Mouse (Mus musculus) right cerebral cortex, adult 18-20 months (tissue): ENCODE measurements around the gene Inha.

Experiments
- DNase-seq: peaks from one replicate; pipeline ENCODE4 v3.0.0; 2022; ENCODE audit warnings: mixed read lengths

Inha gene

DNA sequence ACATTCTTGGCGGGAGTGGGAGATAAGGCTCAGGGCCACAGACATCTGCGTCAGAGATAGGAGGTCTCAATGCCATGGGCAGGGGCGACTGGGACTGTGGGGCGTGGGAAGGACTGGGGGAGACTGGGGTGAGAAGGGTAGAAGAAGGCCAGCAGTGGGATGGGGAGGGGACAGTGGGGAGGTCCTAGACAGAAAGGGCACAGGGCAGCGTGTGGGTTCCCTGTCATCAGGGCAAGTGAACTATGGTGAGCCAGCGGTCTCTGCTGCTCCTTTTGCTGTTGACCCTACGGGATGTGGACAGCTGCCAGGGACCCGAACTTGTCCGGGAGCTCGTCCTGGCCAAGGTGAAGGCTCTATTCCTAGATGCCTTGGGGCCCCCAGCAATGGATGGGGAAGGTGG, at the start of gene Inha:
Gene Inha (plus strand): TSS at position 72 of the 400 bp plus-strand sequence.
- no peak for DNase-seq

DNA sequence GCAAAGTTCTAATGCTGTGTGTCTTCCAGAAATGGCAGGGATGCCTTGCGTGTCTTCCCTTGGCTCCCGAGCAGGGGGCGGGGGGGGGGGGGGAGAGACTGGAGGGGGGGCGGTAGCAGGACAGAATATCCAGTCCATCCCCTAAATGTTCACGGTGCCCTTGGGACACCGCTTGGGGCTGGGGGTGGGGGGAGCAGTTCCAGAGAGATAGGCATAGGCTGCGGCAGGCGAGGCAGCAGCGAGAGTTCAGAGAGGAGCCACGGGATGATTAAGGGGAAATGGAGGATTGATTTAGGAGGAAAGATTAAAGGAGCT, 49.2 kb upstream of the Inha start:
- DNase-seq = no peak

DNA sequence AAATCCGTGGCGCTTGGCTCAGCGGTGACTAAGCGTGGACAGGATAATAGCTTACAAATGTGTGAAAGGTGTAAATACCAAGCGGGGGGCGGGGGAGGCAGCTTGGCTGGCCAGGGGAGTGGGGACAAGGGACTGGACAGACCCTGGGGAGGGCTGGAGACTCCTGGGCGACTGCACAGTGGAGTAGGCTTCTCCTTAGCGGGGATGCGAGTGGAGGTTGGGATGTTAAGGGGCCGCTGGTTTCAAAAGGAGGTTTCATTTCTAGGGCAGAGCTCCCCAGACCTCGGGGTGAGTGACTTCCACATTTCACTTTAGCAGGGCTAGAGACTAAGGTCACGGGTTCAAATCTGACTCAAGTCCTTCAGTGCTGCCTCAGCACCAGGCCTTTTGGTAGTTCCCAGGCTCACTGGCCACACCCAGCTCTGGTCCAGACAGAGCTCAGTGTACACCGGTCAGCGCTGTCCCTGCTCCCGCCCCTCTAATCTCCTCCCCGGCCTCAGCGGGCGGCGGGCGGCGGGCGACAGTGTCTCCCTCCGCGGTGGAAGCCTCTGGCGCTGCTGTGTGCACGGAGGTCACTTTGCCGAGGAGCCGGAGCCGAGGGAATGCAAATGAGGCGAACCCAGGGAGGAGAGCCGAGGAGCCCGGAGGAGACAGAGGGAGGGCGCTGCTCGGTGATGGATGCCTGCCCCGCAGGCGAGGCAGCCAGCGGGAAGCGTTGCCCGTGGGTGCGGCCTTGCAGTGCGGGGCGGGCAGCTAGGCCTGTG, 48.7 kb upstream of the Inha start:
- DNase-seq = peak; percentile 74

DNA sequence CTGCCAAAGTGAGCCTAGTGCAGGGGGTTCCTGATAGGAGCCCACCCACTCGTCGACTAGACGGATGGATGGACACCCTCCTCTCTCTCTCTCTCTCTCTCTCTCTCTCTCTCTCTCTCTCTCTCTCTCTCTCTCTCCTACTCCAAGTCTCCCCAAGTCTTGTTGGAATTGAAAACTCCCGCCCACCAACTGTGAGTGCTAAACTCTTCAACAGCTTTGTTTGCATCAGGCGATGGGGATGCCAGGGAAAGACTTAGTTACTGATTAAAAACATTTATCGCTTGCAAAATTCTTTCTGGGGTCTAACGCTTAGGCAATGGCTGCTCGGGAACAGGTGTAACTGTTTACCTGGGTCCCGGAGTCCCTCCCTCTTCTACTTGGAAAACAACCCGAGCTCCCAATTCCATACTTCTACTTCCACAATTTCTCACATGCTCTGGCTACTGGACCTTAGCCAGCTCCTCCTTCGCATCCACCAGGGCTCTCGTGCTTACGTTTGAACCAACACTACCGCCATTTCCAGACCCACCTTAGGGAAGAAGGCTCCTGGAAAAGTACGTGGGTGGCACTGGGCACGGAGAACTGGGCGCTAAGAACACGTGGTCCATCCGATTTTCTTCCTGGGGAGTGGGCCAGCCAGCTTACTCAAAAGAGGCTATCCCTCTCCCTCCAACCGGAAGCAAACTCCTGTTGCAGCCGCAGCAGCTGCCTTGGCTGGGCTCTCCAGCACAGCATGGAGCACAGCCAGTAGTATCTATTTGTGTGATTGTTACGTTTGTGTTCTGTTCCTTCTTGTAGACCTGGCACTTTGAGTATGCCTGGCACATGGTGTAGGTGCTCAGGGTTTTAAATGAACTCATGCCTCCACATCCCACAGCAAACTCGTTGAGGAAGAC, 47.8 kb upstream of the Inha start:
- peak; percentile 72 for DNase-seq

DNA sequence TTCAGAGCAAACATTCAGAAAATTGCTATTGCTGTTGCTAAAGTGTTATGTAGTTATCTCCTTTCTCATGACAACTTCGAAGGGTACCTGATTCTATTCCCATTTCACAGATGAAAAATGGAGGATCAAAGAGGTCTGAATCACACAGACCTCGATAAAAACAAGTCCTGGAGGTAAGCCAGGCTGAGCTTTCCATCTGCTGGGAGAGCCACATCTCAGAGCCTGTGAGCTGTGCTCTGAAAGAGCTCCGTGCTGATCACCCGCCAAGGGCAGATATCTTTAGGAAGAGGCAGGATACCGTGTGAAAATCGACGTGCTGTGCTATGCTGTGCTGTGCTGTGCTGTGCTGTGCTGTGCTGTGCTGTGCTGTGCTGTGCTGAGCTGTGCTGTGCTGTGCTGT, 46.6 kb upstream of the Inha start:
- no peak for DNase-seq

DNA sequence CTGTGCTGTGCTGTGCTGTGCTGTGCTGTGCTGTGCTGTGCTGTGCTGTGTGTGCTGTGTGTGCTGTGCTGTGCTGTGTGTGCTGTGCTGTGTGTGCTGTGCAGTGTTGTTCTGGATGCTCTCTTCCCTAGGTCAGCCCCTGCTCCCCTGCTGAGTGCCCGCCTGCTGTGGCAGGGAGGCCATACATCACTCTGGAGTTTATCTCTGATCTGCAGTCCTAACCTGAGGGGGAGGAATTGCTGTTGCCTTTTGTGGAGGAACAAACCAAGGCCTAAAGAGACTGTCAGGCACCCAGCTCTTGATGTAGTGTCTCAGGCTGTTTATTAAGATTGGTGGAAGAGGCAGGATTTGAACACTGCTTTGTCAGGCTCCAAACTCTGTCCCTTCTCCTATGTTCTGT, 44.2 kb upstream of the Inha start:
- DNase-seq = no peak

DNA sequence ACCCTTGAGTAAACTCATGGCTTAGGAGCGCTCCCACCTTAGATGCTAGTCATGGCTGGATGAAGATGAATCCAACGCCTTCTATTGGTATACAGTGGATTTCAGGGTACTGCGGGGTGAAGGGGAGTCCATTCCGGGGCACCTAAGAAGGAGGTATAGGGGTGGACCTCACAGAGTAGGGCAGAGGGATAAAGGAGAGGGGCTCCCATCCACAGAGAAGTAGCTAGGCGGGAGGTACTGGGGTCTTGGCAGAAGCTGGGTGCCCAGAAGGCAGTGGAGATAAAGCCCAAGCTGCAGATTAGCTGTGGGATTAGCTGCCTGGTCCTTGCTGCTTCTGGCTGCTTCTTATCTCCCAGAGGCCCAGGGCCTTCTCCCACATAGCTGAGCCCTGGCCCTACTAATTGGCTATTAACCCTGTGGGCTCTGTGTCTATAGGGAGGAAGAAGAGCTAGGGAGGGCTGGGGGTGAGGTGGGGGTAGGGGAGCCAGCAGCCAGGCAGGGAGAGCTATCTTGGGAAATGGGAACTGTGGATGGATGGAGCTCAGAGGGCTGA, 43.1 kb upstream of the Inha start:
- DNase-seq = no peak

DNA sequence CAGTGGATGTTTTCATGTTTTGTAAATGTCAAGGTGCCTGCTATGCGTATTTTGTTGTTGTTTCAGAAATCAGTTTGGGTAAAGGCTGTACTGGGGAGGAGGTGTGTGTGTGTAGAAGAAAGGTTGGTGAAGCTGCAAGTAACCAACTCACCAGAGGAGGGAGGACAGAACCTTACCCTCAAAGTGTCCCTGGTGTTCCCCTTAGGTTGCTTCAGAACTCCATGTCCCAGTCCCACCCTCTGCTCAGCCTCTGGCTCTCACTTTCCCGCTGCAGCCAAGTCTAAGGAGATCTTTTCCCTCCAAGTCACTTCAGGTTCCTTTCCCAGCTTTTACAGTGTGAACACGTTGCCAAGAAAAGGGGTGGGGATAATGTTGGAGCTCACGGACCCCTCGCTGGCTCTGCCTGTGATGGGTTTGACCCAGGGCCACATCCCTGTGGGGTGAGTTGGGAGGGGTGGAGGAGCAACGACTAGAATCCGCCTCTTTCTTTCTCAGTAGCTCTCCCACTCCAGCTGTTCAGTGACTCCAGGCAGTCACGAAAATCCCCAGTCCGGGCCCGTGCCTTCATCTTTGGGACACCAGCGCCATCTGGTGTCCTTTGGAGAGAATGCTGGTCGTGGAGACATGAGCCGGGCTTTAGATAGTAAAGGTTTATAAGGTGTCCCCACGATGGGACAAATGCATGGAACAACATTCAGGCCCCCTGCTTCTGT, 39.5 kb upstream of the Inha start:
- peak; percentile 75 for DNase-seq

DNA sequence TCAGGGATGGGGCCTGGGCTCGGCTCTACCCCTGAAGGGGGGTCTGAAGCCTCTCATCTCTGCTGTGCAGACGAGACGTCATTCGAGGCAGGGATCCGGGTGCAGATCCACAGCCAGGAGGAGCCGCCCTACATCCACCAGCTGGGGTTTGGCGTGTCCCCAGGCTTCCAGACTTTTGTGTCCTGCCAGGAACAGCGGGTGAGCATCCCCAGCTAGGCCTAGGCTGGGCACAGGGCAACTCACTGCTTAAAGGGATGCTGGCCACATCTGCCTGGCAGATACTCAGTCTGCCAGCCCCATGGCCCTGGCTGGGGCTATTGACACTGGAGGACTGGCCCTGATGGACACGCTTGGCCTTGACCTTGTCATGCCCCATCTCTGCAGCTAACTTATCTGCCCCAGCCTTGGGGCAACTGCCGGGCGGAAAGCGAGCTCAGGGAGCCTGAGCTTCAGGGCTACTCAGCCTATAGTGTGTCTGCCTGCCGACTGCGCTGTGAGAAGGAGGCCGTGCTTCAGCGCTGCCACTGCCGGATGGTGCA, 37.5 kb upstream of the Inha start:
- no peak for DNase-seq

DNA sequence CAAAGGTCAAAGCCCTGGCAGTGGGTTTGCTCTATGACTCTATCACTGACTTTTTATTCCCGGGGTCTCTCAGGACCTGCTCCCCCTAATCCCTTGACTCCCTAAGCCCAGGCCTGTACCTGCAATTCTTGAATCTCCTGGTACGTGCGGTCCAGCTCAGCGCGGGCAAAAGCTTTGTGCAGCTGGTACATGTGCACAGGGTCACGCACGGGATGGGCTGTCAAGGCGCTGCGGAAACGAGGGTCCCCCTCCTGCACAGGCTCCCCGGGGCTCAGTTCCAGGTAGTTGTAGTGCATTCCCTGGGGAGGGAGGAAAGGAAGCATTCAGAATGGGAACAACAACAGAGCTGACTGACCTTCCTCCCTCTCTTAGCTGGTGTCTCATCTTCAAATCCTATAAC, 30.4 kb upstream of the Inha start:
- no peak for DNase-seq

DNA sequence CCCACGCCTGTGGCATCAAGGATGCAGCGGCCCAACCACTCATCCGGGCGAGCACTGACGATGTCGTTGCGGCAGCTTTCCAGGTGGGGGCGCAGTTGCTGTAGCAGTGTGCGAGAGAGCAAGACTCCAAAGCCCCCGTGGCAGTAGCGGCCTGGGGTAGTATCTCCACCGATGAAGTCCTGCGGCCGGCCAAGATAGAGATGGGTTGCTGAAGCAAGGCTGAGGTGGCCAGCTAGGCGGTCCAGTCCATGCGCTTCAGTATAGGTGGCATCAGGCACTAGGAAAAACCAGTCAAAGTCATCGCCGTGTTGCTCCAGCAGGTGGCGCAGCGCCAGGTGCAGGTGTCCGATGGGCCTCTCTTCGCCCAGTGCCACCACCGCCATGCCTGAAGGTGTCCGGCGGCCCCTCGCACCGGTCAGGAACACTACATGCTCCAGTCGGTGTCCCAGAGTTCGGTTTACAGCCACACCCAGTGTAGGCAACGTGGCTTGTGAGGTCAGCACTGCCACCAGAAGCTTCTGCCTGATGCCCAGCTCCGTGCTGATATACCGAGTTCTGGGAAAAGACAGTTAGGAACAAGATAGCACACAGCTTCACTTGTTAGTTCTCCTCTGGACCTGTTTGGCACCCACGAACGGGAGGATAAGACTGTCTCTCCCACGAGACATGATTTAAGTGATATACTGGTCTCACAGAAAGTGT, 29.5 kb upstream of the Inha start:
- peak; percentile 85 for DNase-seq

DNA sequence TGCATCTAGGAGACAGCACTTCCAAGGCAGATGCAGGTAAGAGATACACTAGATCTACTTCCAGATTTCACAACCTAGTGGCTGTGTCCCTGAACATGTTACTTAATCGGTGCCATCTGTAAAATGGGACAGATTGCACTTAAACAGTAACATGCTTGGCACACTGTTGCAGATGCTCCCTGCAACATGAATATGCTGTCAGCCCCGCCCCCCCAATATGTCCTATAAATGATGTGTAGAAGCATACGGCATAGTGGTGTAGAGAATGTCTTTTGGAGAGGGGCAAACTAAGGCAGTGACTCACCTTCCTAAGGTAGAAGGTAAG, 28.9 kb upstream of the Inha start:
- DNase-seq = no peak

DNA sequence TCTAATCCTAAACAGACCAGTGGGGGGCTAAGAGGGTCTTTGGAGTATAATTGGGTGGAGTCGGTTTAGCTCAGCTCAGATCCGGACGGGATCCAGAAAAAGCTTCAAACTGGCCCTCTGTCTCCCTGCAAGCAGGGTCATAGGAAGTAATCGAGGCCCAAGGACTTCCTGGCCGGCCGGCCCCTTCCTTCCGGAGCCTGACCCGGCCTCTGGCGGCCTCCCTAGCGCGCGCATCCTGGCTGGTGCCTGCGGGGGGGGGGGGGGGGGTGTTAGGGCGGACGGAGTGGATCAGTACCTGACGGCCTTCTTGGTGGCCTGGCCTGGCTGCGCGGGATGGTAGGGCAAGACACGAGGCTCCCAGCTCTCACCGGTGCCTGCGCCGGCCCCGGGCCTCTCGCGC, 28.4 kb upstream of the Inha start:
- DNase-seq = no peak

DNA sequence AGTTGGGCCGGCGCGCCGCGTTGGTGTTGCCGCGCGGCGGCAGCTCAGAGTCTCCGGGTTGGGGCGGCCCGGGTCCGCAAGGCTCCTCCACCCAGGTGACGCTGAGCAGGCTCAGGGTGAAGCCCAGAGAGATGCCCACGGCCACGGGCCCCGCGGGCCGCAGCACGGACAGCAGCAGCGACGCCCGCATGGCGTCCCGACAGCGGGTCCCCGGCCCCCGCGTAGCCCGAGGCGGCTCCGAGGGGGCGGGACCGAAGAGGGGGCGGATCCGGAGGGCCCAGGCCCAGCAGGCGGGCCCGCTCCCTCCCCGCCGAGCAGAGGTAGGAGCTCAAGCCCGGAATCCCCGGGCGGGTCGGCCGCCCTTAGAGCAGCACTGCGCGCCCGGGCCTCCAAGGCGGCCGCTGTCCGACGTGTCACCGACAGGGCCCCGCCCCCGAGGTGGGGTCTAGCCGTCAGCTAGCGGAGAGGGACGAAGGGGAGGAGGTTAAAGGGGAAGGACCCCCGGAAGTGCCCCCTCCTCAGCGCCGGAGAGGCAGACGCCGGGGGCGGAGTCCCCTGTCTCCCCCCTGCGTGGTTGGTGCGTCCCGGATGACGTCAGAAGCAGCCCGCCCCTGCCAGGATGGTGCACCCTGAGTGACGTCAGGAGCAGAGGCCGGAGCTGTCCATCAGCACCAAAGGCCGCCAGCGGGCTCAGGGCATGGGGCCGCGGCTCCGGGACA, 27.8 kb upstream of the Inha start, which contains the start of the genes Chpf and Tmem198:
Gene Chpf (minus strand): TSS at position 392 of the 719 bp plus-strand sequence.
Gene Tmem198 (plus strand): TSS at position 617 of the 719 bp plus-strand sequence.
- DNase-seq = peak; percentile 98

DNA sequence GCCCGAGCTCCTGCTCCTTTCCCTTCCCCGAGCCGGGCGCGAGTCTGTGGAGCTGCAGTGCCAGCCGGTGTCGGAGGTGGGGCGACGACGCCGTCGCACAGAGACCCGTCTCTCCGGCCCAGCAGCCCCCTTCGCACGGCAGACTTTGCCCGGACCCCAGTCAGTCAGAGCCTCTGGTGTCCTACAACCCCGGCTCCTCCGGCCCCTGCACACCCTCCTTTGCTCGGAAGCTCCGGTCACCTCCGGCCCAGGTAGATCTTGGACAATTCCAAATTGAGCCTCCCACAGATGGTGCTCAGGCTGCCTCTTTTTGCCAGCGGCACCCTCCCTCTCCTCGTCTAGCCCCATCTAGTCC, 27.3 kb upstream of the Inha start:
- no peak for DNase-seq

DNA sequence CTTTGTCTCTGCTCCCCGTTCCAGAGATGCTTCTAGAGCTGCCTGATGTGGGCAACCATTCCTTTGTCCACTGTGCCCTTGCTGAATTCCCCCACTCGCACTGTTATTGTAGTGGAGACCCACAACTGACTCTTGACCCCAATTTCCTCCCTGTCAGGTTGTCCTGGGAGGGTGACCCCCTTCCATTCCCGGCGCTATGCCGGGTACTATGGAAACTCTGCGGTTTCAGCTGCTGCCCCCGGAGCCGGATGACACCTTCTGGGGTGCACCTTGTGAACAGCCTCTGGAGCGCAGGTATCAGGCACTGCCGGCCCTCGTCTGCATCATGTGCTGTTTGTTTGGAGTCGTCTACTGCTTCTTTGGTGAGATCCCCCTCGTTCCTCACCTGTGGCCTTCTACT, 26.8 kb upstream of the Inha start:
- no peak for DNase-seq

DNA sequence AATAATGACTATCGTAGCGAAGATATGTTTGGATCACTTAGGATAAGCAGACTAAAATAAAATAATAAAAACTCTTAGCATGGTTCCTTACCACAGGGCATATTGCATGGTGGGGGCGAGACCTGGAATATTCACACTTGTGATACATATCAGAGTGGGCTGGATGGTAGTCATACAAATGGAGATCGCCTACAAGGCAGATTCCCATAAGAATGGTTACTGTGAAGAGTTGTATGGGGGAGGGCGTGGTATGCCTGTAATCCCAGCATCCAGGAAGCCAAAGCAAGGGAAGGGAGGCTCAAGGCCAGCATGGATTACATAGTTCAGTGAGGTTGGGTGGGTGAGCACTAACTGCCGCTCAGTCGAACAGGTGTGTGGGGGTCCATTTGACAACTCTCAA, 26.1 kb upstream of the Inha start:
- no peak for DNase-seq

DNA sequence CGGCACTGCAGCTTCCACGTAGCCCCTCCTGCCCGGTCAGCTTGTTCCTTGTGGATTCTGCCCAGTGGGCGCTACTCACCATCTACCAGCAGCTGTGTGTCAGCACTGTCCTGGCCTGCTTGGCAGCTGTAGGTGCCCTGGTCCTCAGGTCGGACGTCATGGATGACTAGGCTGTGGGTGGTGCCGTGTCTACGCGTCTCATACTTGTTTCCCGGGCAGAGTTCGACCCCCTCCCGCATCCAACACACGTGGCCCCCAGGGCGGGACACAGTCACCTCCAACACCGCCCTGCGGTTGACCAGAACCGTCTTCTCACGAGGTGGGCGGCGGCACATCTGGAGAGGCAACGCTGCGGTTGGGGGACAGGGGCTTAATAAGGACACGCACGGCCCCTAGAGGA, 20.3 kb upstream of the Inha start:
- no peak for DNase-seq

DNA sequence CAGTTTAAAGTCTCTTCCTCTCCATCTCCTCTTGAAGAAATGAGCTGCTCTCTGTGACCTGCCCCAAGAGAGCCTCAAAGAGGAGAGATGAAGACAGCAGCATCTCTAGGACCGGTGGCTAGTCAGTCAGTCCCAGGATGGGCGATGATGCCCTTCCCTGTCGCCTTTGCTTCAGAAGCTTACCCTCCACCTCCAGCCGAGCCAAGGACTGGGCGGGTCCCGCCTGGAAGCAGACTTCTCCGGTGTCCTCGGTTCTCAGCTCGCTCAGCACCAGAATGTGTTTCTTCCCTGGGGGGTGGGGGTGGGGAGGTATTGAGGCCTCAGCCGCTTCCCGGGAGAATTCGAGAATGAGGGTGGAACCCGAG, 19.9 kb upstream of the Inha start:
- DNase-seq = no peak

DNA sequence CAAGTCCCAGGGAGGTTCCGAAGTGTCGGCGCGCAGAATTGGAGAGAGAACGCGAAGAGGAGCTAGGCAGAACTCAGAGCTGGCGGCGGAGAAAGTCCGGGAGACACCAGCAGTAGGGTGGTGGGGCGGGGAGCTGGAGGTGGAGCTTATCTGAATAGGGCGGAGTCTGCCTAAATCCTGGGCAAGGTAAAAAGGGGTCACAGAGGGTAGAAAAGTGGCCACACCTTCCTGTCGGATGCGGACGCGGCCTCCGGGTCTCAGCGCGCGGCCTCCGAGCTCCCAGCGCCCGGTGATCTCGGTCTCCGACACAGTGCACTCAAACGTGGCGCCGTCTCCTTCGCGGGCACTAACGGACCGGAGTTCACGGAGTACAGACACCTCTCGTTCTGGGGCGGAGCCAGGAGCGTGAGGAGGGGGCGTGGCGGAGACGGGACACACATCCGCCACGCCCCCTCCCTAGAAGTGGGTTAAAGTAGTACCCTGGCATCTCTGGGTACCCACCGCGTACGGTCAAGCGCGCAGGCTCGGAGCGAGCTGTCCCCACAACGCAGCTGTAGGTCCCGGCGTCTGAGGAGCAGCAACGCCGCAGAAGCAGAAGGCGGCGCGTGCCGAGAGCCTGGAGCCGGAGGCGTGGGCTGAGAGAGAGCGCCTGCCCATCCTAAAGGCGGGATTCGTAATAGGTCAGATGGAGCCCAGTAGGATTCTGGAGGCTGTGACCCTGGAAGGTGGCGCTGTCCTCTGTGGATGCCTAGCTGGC, 19.3 kb upstream of the Inha start:
- peak; percentile 73 for DNase-seq
